Mouse (Mus musculus) kidney, postnatal 10 days (tissue): ENCODE measurements at regions not wholly inside any gene's neighbourhood (a gene's known extent, or its start where the extent isn't known, plus 50 kb on each side); places are given as distances from the start of the nearest gene placed in this dataset.

ENCODE experiments used
- DNase-seq: peaks from one replicate; pipeline ENCODE4 v3.0.0; 2021; ENCODE audit warnings: mixed read lengths

GRCm38 (mm10) chr1:35600847-35601246, 467.4 kb upstream of the Hs6st1 start:
- DNase-seq: no peak

GRCm38 (mm10) chr1:35615131-35615530, 453.1 kb upstream of the Hs6st1 start:
- no peak for DNase-seq

- DNase-seq: no peak
These were observed 448.7 kb upstream of the Hs6st1 start for GRCm38 (mm10) chr1:35619476-35619875.

GRCm38 (mm10) chr1:35642595-35642994, 425.6 kb upstream of the Hs6st1 start:
- peak; percentile 7 for DNase-seq

- no peak for DNase-seq
These were observed 414.9 kb upstream of the Hs6st1 start for GRCm38 (mm10) chr1:35653119-35653956.

- no peak for DNase-seq
These were observed 405.2 kb upstream of the Hs6st1 start for GRCm38 (mm10) chr1:35663006-35663405.

- no peak for DNase-seq
These were observed 394.7 kb upstream of the Hs6st1 start for GRCm38 (mm10) chr1:35673524-35673923.

- DNase-seq: no peak
These were observed 394.2 kb upstream of the Hs6st1 start for GRCm38 (mm10) chr1:35673992-35674391.

GRCm38 (mm10) chr1:35682511-35682949, 385.7 kb upstream of the Hs6st1 start:
- DNase-seq: no peak

- DNase-seq: peak; percentile 49
These were observed 382.5 kb upstream of the Hs6st1 start for GRCm38 (mm10) chr1:35685651-35686050.

GRCm38 (mm10) chr1:35694349-35694748, 373.9 kb upstream of the Hs6st1 start:
- DNase-seq: no peak

GRCm38 (mm10) chr1:35694775-35695591, 373.2 kb upstream of the Hs6st1 start:
- DNase-seq: no peak

GRCm38 (mm10) chr1:35697218-35697617, 371.0 kb upstream of the Hs6st1 start:
- peak; percentile 22 for DNase-seq

- DNase-seq: no peak
These were observed 370.2 kb upstream of the Hs6st1 start for GRCm38 (mm10) chr1:35697834-35698500.

- no peak for DNase-seq
These were observed 365.6 kb upstream of the Hs6st1 start for GRCm38 (mm10) chr1:35702585-35702984.

GRCm38 (mm10) chr1:35706336-35706735, 361.9 kb upstream of the Hs6st1 start:
- no peak for DNase-seq

- no peak for DNase-seq
These were observed 359.9 kb upstream of the Hs6st1 start for GRCm38 (mm10) chr1:35708176-35708788.

GRCm38 (mm10) chr1:35709214-35709613, 359.0 kb upstream of the Hs6st1 start:
- DNase-seq: no peak

GRCm38 (mm10) chr1:35713961-35714360, 354.2 kb upstream of the Hs6st1 start:
- no peak for DNase-seq

GRCm38 (mm10) chr1:35715931-35716330, 352.3 kb upstream of the Hs6st1 start:
- DNase-seq: no peak

- no peak for DNase-seq
These were observed 351.0 kb upstream of the Hs6st1 start for GRCm38 (mm10) chr1:35717166-35717565.

- DNase-seq: no peak
These were observed 350.5 kb upstream of the Hs6st1 start for GRCm38 (mm10) chr1:35717659-35718058.

GRCm38 (mm10) chr1:35720063-35720462, 348.1 kb upstream of the Hs6st1 start:
- no peak for DNase-seq
